Mouse (Mus musculus) spleen, adult 18-20 months (tissue): ENCODE results near the gene Ms4a14.
"Not testable (repeated sequence)": the region's sequence is repeated elsewhere in the genome, so short reads cannot be mapped to it uniquely, and the experiment has no call there.

Source experiments
- DNase-seq, 2 experiments: peaks; one replicate each; pipeline ENCODE4 v3.0.0; 2022; ENCODE audit warnings: mixed read lengths in 2 of 2

Gene Ms4a14

GRCm38 (mm10) chr19:11314354-11314753 lies at the start of gene Ms4a14:
Gene Ms4a14, minus strand, starts transcription at chr19:11314454.
- no peak for DNase-seq

DNA sequence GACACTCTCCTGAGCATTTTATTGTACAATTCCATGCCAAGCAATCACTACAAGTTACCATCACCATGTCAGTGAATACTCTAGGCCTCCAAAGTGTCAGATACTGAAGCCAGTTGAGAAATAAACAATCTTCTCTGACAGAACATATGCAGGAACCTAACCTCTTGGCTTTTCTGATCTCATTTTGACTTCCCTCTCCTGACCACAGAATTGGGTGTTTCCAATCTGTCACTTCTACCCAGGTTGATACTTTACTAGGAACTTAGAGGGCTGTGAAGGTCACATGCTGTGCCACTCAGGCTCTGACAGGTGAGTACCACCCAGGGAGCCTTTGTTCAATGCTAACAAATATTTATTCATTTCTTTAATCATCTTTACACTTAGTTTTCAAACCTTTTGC lies 47.7 kb upstream of the Ms4a14 start:
- DNase-seq: peak in 1 of 2 experiments; percentile 10

DNA sequence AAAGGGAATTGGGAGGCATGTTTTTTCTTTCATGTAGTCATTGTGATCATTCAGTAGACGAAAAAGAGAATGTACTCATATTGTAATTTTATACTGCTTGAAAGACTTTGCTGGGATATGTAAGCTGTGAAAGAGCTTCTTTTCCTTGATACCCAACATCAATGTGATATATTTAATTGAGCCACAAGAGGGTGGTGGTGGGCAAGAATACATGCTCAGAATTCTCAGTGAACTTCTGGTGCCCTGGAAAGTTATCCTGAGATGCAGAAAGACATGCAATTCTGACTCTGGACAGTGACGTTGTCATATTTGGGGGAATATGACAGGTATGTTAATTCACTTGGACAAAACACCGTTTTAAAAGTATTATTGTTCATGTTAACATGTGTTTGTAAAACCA lies 45.9 kb upstream of the Ms4a14 start:
- no peak for DNase-seq

DNA sequence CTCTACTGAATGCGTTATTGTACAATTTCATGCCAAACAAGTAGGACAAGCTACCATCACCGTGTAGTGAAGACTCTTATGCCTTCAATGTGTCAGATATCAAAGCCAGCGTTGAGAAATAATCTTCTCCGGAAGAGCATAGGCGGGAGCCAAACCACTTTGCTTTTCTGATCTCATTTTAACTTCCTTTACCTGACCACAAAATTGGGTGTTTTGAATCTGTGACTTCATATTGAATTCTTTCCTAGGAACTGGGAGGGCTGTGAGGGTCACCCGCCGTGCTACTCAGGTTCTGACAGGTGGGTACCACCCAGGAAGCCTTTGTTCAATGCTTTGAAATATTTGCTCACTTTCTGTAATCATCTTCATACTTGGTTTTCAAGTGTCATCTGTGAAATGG lies 41.5 kb upstream of the Ms4a14 start:
- peak in 1 of 2 experiments; percentile 11 for DNase-seq

GRCm38 (mm10) chr19:11351878-11352277 lies 37.6 kb upstream of the Ms4a14 start:
- DNase-seq: no peak

DNA sequence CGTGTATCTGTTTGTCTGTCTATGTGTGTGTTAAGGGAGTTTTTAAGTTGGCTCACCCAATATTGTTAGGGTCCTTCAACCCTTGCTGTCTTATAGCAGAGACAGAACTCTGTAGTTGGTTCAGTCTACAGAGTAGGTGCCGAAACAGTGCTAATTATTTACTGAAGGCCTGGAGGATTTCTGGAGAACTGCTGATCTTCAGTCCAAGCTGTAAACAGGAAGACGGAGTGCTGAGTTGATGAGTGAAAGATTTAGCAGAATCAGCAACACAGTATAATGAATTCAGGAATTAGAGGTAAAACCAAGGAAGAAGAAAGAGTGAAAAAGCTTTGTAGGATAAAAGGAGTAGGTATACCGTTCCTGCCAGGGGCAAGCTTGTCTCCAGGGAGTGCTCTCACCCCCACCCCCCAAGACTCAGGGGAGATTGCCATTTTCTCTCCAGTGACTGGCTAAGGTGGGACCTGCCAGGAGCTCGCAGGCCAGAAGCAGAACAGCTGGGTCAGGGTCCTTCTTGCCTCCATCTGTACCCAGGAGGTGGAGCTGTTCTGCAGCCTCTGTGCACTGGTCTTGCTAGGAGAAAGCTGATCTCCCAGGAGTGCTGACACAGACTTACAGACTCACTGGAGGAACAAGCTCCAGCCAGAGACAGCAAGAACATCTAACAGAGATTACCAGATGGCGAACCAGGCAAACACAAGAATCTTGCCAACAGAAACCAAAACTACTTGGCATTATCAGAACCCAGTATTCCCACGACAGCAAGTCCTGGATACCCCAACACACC lies 35.6 kb upstream of the Ms4a14 start:
- no peak for DNase-seq

- DNase-seq: no peak
Observed at GRCm38 (mm10) chr19:11343992-11344391, 29.7 kb upstream of the Ms4a14 start.

DNA sequence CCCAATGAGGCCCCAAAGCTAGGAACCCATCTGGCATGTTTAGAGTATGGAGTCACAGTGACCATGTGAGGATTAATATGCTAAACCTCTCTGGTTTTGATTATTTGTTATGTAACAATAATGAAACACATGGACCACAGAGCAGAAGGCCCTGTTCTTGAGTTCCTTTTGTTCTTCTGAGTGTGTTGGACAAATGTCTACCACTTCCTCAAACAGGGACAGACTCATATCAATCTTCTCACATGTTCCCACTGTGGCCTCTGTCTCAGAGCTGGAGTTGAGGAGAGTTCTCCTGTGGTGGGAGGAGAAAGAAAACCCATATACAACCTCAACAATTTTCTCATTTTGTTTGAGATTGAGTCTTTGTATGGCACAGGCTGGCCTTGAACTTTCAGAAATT lies 28.9 kb upstream of the Ms4a14 start:
- no peak for DNase-seq

GRCm38 (mm10) chr19:11335932-11336331 lies 21.7 kb upstream of the Ms4a14 start, which contains the start of gene Ms4a7:
Gene Ms4a7, minus strand, starts transcription at chr19:11336146.
- peak in 1 of 2 experiments; percentile 19 for DNase-seq

GRCm38 (mm10) chr19:11321123-11321522 lies 6.9 kb upstream of the Ms4a14 start:
- no peak for DNase-seq

DNA sequence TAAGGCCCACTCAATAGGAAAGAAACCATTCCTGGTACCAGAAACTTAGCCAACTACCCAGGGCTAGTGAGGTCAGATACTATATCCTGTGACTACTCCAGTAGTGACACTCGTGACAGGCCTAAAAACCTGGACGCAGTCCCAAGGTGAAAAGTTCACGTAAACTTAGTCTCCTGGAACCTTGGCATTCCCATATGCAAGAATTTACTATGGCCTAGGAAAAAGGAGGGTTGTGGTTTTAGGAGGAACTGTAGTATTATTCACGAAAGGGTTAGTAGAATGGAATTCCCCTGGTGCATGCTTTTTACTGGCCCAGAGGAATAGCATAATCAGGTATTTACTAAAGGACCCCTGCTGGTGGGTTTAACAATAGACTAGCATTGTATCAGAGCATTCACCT lies 2.5 kb upstream of the Ms4a14 start:
- DNase-seq: no peak

- DNase-seq: no peak
Observed at GRCm38 (mm10) chr19:11308888-11309287, 5.4 kb downstream of the Ms4a14 start.

DNA sequence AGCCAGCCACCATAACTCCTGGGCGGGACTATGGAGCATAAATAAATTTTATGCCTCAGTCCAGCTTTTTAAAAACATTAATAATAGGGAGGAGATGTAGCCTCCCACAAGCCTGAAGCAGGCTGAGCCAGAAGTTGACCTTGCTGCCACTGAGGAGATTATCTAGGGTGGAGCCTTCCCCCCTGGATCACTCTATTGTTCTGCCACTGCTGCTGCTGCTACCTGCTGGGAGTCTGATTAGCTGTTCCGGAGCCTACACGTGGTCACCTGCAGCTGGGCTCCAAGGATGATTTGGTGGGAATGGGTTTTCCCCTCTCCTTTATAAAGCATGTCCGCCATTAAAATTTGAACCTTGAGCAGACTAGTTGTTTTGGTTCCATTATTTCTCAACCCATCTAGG lies 14.7 kb downstream of the Ms4a14 start:
- DNase-seq: not testable (repeated sequence)

GRCm38 (mm10) chr19:11298939-11299338 lies 15.3 kb downstream of the Ms4a14 start:
- DNase-seq: no peak

- DNase-seq: not testable (repeated sequence)
Observed at GRCm38 (mm10) chr19:11293616-11294015, 20.6 kb downstream of the Ms4a14 start.

- peak in 1 of 2 experiments; percentile 24 for DNase-seq
Observed at GRCm38 (mm10) chr19:11292990-11293389, 21.3 kb downstream of the Ms4a14 start.

DNA sequence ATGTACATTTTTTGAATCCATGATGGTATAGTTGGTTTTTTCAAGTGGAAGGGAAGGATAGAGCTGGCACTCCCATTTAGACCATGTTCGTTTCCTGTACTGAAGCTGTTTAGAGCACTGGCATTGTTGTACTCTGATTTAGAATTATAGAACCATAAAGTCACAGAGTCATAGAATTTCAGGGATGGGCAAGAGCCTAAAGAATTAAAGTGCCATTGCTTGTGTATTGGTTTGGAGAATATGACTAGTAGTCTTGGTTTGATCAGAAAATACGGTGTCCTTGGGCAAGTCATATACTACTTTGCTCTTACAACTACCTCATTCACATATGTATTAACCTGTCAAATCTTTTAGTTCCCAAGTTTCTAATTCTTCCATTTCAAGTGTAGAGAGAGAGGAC lies 30.5 kb downstream of the Ms4a14 start, which contains the start of gene Ms4a5:
Ms4a5 (minus strand) TSS at position 101 of the 400 bp plus-strand sequence.
- DNase-seq: no peak

DNA sequence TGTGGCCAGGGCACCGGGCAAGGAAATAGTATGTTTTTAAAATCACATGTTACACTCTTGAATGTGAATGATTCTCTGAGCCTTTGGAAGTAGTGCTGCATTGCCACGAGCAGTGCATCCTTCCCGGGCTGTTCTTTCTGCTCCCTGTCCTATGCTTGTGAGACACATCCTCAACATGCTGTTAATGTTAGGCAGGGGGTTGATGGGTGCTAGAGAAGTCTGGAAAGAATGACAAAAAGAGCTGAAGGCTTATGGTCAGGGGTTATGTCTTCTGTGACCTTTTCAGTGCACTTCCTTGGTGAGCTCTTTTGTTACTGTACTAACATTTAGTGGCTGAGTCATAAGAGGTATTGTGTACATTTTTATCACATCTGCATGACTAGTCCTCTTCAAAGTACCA lies 34.0 kb downstream of the Ms4a14 start:
- no peak for DNase-seq

DNA sequence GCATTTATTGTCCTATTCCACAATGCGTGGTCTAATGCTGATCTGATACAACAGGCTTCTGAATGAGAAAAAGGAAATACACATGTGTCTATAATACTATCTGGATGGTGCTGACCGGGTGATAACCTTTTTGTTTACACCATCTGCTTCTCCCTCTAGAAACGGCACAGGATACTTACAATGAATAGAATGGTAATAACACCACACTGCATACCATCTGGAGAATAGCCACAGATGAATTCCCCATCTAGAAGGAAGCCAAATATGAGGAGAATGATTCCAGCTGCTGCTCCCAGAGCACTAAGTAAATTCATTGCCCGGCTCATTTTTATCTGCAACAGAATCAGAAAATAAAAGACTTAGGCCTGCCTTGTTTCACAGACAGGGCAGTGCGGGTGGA lies 37.8 kb downstream of the Ms4a14 start:
- no peak for DNase-seq

DNA sequence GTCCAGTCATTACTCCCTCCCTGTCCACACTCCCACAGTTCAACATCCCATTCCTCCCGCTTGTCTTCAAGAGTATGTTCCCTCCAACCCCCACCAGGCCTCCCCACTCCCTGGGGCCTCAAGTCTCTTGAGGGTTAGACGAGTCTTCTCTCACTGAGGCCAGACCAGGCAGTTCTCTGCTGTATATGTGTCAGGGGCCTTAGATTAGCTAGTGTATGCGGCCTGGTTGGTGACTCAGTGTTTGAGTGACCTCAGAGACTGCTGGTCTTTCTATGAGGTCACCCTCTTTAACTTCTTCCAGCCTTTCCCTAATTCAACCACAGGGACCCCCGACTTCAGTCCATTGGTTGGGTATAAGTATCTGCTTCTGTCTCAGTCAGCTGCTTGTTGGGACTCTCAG lies 47.3 kb downstream of the Ms4a14 start:
- no peak for DNase-seq

DNA sequence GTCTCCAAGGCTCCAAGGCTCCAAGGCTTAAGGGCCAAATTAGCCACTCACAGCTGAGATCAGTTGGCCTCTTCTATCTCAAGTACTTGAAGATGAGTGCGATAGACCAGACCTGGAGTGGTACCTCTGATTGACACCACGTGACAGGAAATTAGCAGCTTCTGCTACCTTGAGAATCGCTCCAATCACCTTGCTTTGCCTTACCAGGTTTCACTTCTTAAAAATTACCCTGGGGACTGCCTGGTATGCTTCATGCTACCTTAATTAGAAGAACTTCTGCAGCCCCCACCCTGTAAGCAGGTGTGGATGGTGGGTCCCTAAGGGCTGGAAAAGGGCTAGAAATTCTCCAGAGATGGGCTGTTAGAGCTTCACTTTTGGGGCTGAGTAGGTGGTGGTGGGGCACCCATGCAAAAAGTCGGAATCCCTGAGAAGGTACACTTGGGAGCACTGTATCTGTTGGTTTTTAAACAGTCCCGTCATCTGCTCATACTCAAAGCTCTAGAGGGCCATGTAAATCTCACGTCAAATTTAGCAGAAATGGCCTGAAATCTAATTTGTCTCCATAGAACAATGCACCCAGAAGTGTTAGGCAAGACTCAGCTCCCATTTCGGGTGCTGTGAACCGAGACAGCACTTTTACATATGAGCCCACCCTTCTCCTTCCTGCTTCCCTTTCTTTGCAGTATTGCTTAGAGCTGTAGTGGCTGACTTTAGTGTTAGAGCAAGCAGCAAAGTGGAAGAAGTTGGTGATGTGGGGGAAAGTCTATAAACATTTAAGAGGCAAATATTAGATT lies 48.0 kb downstream of the Ms4a14 start, which contains the start of gene Ms4a1:
Ms4a1 (minus strand) TSS at position 190 of the 794 bp plus-strand sequence.
- DNase-seq: peak; percentile 49 to 60

GRCm38 (mm10) chr19:11264602-11265185 lies 49.6 kb downstream of the Ms4a14 start:
- DNase-seq: no peak

- DNase-seq: no peak
Observed at GRCm38 (mm10) chr19:11263549-11263948, 50.7 kb downstream of the Ms4a14 start.
